8 mouse cellular contexts compared by ENCODE assay signal in genomic region chr5:130254164-130255016, GRCm38 (mm10). TPM values are rescaled to one million over a fixed set of nuclear protein-coding genes. Genes with fewer than 3 reads are reported as not detected.
DNase-seq lines count a peak whose midpoint lies in the region; ATAC-seq and TF ChIP-seq lines count a peak whose summit lies in the region.

No protein-coding gene starts in this region.

- TF ChIP-seq POLR2A in thymus, adult 2 months (IDR thresholded peaks at IDR 0.05; ENCODE audit: control insufficient read depth, extremely low read depth, insufficient read depth, low read length, poor library complexity) = no peak

- H3K27me3 ChIP-seq in thymus, adult 2 months (ENCODE audit: control insufficient read depth, insufficient read depth, low read length) = no peaks in the 10 kb centered on the region
- no peaks in the 10 kb centered on the region for H3K27me3 ChIP-seq in heart, embryonic 11.5 days (ENCODE audit: control insufficient read depth, insufficient read depth, low read length)

- peaks cover 34% of the 10 kb centered on the region for H3K36me3 ChIP-seq in thymus, adult 2 months (ENCODE audit: control insufficient read depth, insufficient read depth, low read length)
- H3K36me3 ChIP-seq in heart, embryonic 11.5 days (ENCODE audit: control insufficient read depth, insufficient read depth, low read length) = peaks cover 14% of the 10 kb centered on the region

- ATAC-seq in heart, embryonic 11.5 days (replicated peaks; ENCODE audit: insufficient number of reproducible peaks, low FRiP score, low TSS enrichment) = no peak

- no peaks in the 10 kb centered on the region for H3K9me3 ChIP-seq in heart, embryonic 11.5 days (replicated peaks; ENCODE audit: control insufficient read depth, low read length)

- peak overlapping the region; percentile 67 for H3K4me2 ChIP-seq in heart, embryonic 11.5 days

- peaks cover 11% of the 10 kb centered on the region for H3K4me1 ChIP-seq in thymus, adult 2 months (replicated peaks; ENCODE audit: control insufficient read depth, insufficient read depth, low read length)
- peaks cover 7% of the 10 kb centered on the region for H3K4me1 ChIP-seq in heart, embryonic 11.5 days (ENCODE audit: control insufficient read depth, insufficient read depth, low read length)

- no peak for TF ChIP-seq CTCF in thymus, adult 2 months (IDR thresholded peaks at IDR 0.05; ENCODE audit: borderline replicate concordance, control insufficient read depth, extremely low read depth, insufficient read depth, low read length, poor library complexity)

- intact Hi-C loops in left cerebral cortex, postnatal 4 days (cut with DNase I) = loop anchor here (10.0 kb wide), 1 partner anchor 1050 kb away; the partner anchor contains the start of gene Galnt17

- DNase-seq in thymus, adult 2 months = no peak
- no peak for DNase-seq in thymus, postnatal 25 days
- peak; percentile 40 for DNase-seq in c-Kit-negative CD71-positive TER-119-positive erythroid progenitor cells, embryonic 14.5 days (ENCODE audit: low read depth, low spot score)
- peak; percentile 40 to 62 for DNase-seq in kidney, postnatal 36 days
- peak; percentile 53 for DNase-seq in mesoderm, embryonic 11.5 days (ENCODE audit: low read depth, low spot score)
- no peak for DNase-seq in ovary, postnatal 10 days (ENCODE audit: low spot score)
- DNase-seq in left cerebral cortex, postnatal 4 days = no peak

- peak overlapping the region; percentile 99 for H3K4me3 ChIP-seq in thymus, adult 2 months (ENCODE audit: control insufficient read depth, insufficient read depth, low read length)
- peak overlapping the region; percentile 70 for H3K4me3 ChIP-seq in heart, embryonic 11.5 days (ENCODE audit: low read depth, low read length)

- peak overlapping the region; percentile 75 for H3K27ac ChIP-seq in thymus, adult 2 months (ENCODE audit: control insufficient read depth, insufficient read depth, low read length)
- peak overlapping the region; percentile 78 for H3K27ac ChIP-seq in heart, embryonic 11.5 days (ENCODE audit: low read depth, low read length)

- 4% methylated on average over 19 of the region's 19 CpGs for WGBS in thymus, adult 2 months
- WGBS in heart, embryonic 11.5 days (ENCODE audit: insufficient replicate concordance) = 12% methylated on average over 19 of the region's 19 CpGs

- H3K9ac ChIP-seq in heart, embryonic 11.5 days (ENCODE audit: low read depth, low read length) = peak overlapping the region; percentile 85

RNA-seq across cellular contexts. Expression of gene Sbds, which starts 0.9 kb away (rescaled TPM):
- 24.4 and 24.8 TPM in 2 replicates for polyA plus RNA-seq in thymus, adult 2 months (2012; rRNA removed)
- polyA plus RNA-seq in heart, embryonic 11.5 days (2014; fragmentation: Nextera tagmentation; extraction: Ambion mirVana) = 58.2 and 61.1 TPM in 2 replicates
- total RNA-seq in left cerebral cortex, postnatal 4 days (2021) = 10 to 100 TPM; 37.4 to 38.3 TPM

RNA-seq across cellular contexts. Expression of gene Tyw1, which starts 1.0 kb away (rescaled TPM):
- 15.4 and 15.6 TPM in 2 replicates for polyA plus RNA-seq in thymus, adult 2 months (2012; rRNA removed)
- 17.8 and 20.3 TPM in 2 replicates for polyA plus RNA-seq in heart, embryonic 11.5 days (2014; fragmentation: Nextera tagmentation; extraction: Ambion mirVana)
- 10 to 100 TPM; 17.9 to 19.4 TPM for total RNA-seq in left cerebral cortex, postnatal 4 days (2021)

RNA-seq across cellular contexts. Expression of gene Tmem248, which starts 37.5 kb away (rescaled TPM):
- polyA plus RNA-seq in thymus, adult 2 months (2012; rRNA removed) = 31.8 and 44.4 TPM in 2 replicates
- polyA plus RNA-seq in heart, embryonic 11.5 days (2014; fragmentation: Nextera tagmentation; extraction: Ambion mirVana) = 32.1 and 33.8 TPM in 2 replicates
- 10 to 100 TPM; 29.4 to 33.6 TPM for total RNA-seq in left cerebral cortex, postnatal 4 days (2021)

Comparison
In these comparisons a context has a peak if more than half of its experiments do, and no peak if none do; other contexts are left out.
1. DNase-seq: peak in c-Kit-negative CD71-positive TER-119-positive erythroid progenitor cells, embryonic 14.5 days (single experiment), kidney, postnatal 36 days (2 of 2) and mesoderm, embryonic 11.5 days (single experiment); none in thymus, adult 2 months (single experiment), thymus, postnatal 25 days (single experiment), ovary, postnatal 10 days (single experiment) and left cerebral cortex, postnatal 4 days (single experiment).